ENCODE assay signal across 22 mouse cellular contexts in the genomic region with DNA sequence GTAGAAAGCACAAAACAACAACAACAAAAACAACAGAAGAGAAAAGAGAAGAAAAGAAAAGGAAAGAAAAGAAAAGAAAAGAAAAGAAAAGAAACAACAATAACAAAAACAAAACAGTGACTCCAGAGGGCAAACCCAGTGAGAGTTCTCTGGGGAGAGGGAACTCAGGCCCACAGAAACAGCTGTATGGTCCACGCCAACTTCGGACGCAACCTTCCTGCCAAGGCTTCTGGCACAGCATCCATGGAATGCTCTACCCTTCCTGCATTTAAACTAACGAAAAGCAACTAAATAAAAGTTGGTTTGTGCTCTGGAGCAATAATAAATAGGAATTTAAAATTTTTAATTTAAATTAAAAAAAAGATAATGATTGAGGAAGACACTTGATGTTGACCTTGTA. TPM values are rescaled to one million over a fixed set of nuclear protein-coding genes. Genes with fewer than 3 reads are reported as not detected.
DNase-seq lines count a peak whose midpoint lies in the region; ATAC-seq and TF ChIP-seq lines count a peak whose summit lies in the region.
"Had no signal": no experiment of that assay in that cellular context is flagged by ENCODE, and none has a peak within 500 bp of the region (broad histone marks: within the 10 kb centered on the region; RNA-seq: fewer than 3 reads in every experiment).

No protein-coding gene starts in this region.

- DNase-seq in adrenal gland, postnatal 10 days, result peak; percentile 64
- no peak for DNase-seq in adrenal gland, adult 8-10 months
- peak; percentile 19 for DNase-seq in liver, adult 2 months (ENCODE audit: extremely low read depth, low read depth, low spot score)
- DNase-seq in cerebellum, postnatal 25 days, result no peak
- DNase-seq: heart, adult 11 months had no signal

- H3K27me3 ChIP-seq in liver, adult 2 months (ENCODE audit: control insufficient read depth, insufficient read depth, low read length), result no peaks in the 10 kb centered on the region
- H3K27me3 ChIP-seq in liver, embryonic 12.5 days (replicated peaks), result no peaks in the 10 kb centered on the region
- H3K27me3 ChIP-seq in myocyte (ENCODE audit: control insufficient read depth, insufficient read depth, insufficient read length), result no peaks in the 10 kb centered on the region
- H3K27me3 ChIP-seq: embryonic facial prominence, embryonic 13.5 days; forebrain, embryonic 12.5 days; forebrain, embryonic 15.5 days; hindbrain, embryonic 12.5 days; hindbrain, embryonic 15.5 days; Patski had no signal

- H3K79me2 ChIP-seq in liver, adult 2 months (ENCODE audit: control insufficient read depth, insufficient read depth, low read length), result no peaks in the 10 kb centered on the region
- no peaks in the 10 kb centered on the region for H3K79me2 ChIP-seq in myocyte (ENCODE audit: control insufficient read depth, insufficient read depth)

- H3K9ac ChIP-seq in liver, adult 2 months (ENCODE audit: low read depth, low read length), result no peak overlapping the region
- H3K9ac ChIP-seq in liver, embryonic 12.5 days, result no peak overlapping the region
- H3K9ac ChIP-seq: embryonic facial prominence, embryonic 13.5 days; forebrain, embryonic 12.5 days; forebrain, embryonic 15.5 days; hindbrain, embryonic 12.5 days; hindbrain, embryonic 15.5 days had no signal

- no peak overlapping the region for H3K27ac ChIP-seq in liver, adult 2 months (replicated peaks; ENCODE audit: insufficient read depth, low read depth, low read length)
- H3K27ac ChIP-seq in liver, embryonic 12.5 days, result no peak overlapping the region
- H3K27ac ChIP-seq: embryonic facial prominence, embryonic 10.5 days; embryonic facial prominence, embryonic 13.5 days; forebrain, embryonic 12.5 days; forebrain, embryonic 15.5 days; hindbrain, embryonic 12.5 days; hindbrain, embryonic 15.5 days had no signal

- H3K4me1 ChIP-seq in liver, adult 2 months (ENCODE audit: control insufficient read depth, insufficient read depth, low read length), result no peaks in the 10 kb centered on the region
- no peaks in the 10 kb centered on the region for H3K4me1 ChIP-seq in liver, embryonic 12.5 days
- H3K4me1 ChIP-seq: embryonic facial prominence, embryonic 10.5 days; embryonic facial prominence, embryonic 13.5 days; forebrain, embryonic 12.5 days; forebrain, embryonic 15.5 days; hindbrain, embryonic 12.5 days had no signal

- no peak for TF ChIP-seq CTCF in liver, adult 2 months (IDR thresholded peaks at IDR 0.05; ENCODE audit: low read depth, low read length)

- H3K4me2 ChIP-seq in liver, embryonic 12.5 days, result no peak overlapping the region
- peak overlapping the region; percentile 76 for H3K4me2 ChIP-seq in myocyte (ENCODE audit: low read depth)

- H3ac ChIP-seq in myocyte (ENCODE audit: control insufficient read depth, insufficient read length), result no peak overlapping the region

- ATAC-seq in liver, embryonic 12.5 days, result no peak

- no peaks in the 10 kb centered on the region for H3K9me3 ChIP-seq in liver, embryonic 12.5 days (replicated peaks)
- H3K9me3 ChIP-seq: embryonic facial prominence, embryonic 10.5 days; embryonic facial prominence, embryonic 13.5 days; forebrain, embryonic 12.5 days; forebrain, embryonic 15.5 days; G1E; hindbrain, embryonic 12.5 days; hindbrain, embryonic 15.5 days had no signal

- no peaks in the 10 kb centered on the region for H3K36me3 ChIP-seq in liver, adult 2 months (ENCODE audit: control insufficient read depth, insufficient read depth, low read length)
- H3K36me3 ChIP-seq in liver, embryonic 12.5 days, result no peaks in the 10 kb centered on the region
- no peaks in the 10 kb centered on the region for H3K36me3 ChIP-seq in myocyte (ENCODE audit: control insufficient read depth, insufficient read depth)
- H3K36me3 ChIP-seq: embryonic facial prominence, embryonic 10.5 days; embryonic facial prominence, embryonic 13.5 days; forebrain, embryonic 12.5 days; forebrain, embryonic 15.5 days; G1E; hindbrain, embryonic 12.5 days; hindbrain, embryonic 15.5 days had no signal

- TF ChIP-seq POLR2A in liver, adult 2 months (IDR thresholded peaks at IDR 0.05; ENCODE audit: extremely low read depth, insufficient read depth, low read length), result no peak
- TF ChIP-seq POLR2A in myocyte (IDR thresholded peaks at IDR 0.05; ENCODE audit: insufficient read length, low read depth), result no peak

- H3K4me3 ChIP-seq in liver, adult 2 months (ENCODE audit: insufficient read depth, low read depth, low read length), result no peak overlapping the region
- no peak overlapping the region for H3K4me3 ChIP-seq in liver, embryonic 12.5 days
- no peak overlapping the region for H3K4me3 ChIP-seq in myocyte
- H3K4me3 ChIP-seq: embryonic facial prominence, embryonic 13.5 days; erythroblast, embryonic 14.5 days; forebrain, embryonic 12.5 days; forebrain, embryonic 15.5 days; hindbrain, embryonic 12.5 days; hindbrain, embryonic 15.5 days had no signal

- WGBS in liver, adult 2 months, result 83% methylated on average over 4 of the region's 4 CpGs
- WGBS in liver, embryonic 12.5 days (ENCODE audit: insufficient replicate concordance), result 78% methylated on average over 4 of the region's 4 CpGs

TF ChIP-seq in myocyte, 11 proteins besides CTCF, POLR2A, EP300 and RAD21:
- no peak for TF ChIP-seq MAX (IDR thresholded peaks at IDR 0.05; ENCODE audit: low read depth)
- no peak for TF ChIP-seq REST (IDR thresholded peaks at IDR 0.05; ENCODE audit: insufficient read depth, insufficient read length)
- TF ChIP-seq SRF (IDR thresholded peaks at IDR 0.05; ENCODE audit: control insufficient read depth, insufficient read length, low read depth), result no peak
- TF ChIP-seq USF1 (IDR thresholded peaks at IDR 0.05; ENCODE audit: low read depth), result no peak
- no peak for TF ChIP-seq POLR2AphosphoS2 (IDR thresholded peaks at IDR 0.05; ENCODE audit: insufficient read length, low read depth)
- no peak for TF ChIP-seq CEBPB (IDR thresholded peaks at IDR 0.05; ENCODE audit: insufficient read depth, poor library complexity, severe bottlenecking)
- no peak for TF ChIP-seq TCF12 (IDR thresholded peaks at IDR 0.05; ENCODE audit: insufficient read depth, poor library complexity, severe bottlenecking)
- TF ChIP-seq MYOD1 (IDR thresholded peaks at IDR 0.05; ENCODE audit: control insufficient read depth in 1 of 3, insufficient read length in 2 of 3, low read depth in 2 of 3), result no peak
- TF ChIP-seq E2F4 (IDR thresholded peaks at IDR 0.05; ENCODE audit: insufficient read depth), result no peak
- no peak for TF ChIP-seq MYOG (IDR thresholded peaks at IDR 0.05; ENCODE audit: control insufficient read depth in 1 of 3, insufficient read depth in 1 of 3, insufficient read length in 2 of 3, low read depth in 2 of 3)
- TF ChIP-seq TCF3 (IDR thresholded peaks at IDR 0.05; ENCODE audit: insufficient read length, low read depth), result no peak

RNA-seq across cellular contexts. Expression of a gene that starts 5.8 kb away (rescaled TPM):
- total RNA-seq in adrenal gland, postnatal 10 days (2021), result 10 to 100 TPM in 1 of 2 experiments, 1 to 10 TPM in 1; 8.0 to 10.7 TPM
- 1 to 10 TPM; 3.4 to 8.2 (median 4.1) TPM for total RNA-seq in adrenal gland, adult 8-10 months (2022)
- total RNA-seq in liver, adult 2 months (2014; rRNA removed), result not detected in 2 replicates
- polyA plus RNA-seq in liver, adult 2 months (2012; rRNA removed), result 0.02 TPM in 1 of 2 replicates, not detected in the other
- polyA plus RNA-seq in liver, embryonic 12.5 days (2016; fragmentation: Nextera tagmentation; extraction: Ambion mirVana), result 0.43 and 0.54 TPM in 2 replicates
- 1.6 TPM for polyA plus RNA-seq in myocyte (2012; fragmentation: generic; extraction: Trizol)
- total RNA-seq: CH12.LX; common myeloid progenitor, adult 5-6 weeks; hematopoietic stem cell, adult 5-6 weeks had no signal
- polyA plus RNA-seq: G1E had no signal

RNA-seq across cellular contexts. Expression of a gene that starts 26.8 kb away (rescaled TPM):
- under 1 TPM; 0.21 to 0.27 TPM for total RNA-seq in adrenal gland, postnatal 10 days (2021)
- under 1 TPM; 0.06 to 0.35 (median 0.26) TPM for total RNA-seq in adrenal gland, adult 8-10 months (2022)
- not detected in 2 replicates for total RNA-seq in liver, adult 2 months (2014; rRNA removed)
- polyA plus RNA-seq in liver, adult 2 months (2012; rRNA removed), result not detected in 2 replicates
- 0.05 TPM in 1 of 2 replicates, not detected in the other for polyA plus RNA-seq in liver, embryonic 12.5 days (2016; fragmentation: Nextera tagmentation; extraction: Ambion mirVana)
- polyA plus RNA-seq in myocyte (2012; fragmentation: generic; extraction: Trizol), result 0.02 TPM
- total RNA-seq: CH12.LX; common myeloid progenitor, adult 5-6 weeks; hematopoietic stem cell, adult 5-6 weeks had no signal
- polyA plus RNA-seq: erythroblast, embryonic 14.5 days; G1E; intestine, postnatal 0 days; kidney, adult 2 months had no signal

RNA-seq across cellular contexts. Expression of a gene that starts 51.9 kb away (rescaled TPM):
- 10 to 100 TPM; 46.5 to 54.0 TPM for total RNA-seq in adrenal gland, postnatal 10 days (2021)
- total RNA-seq in adrenal gland, adult 8-10 months (2022), result 10 to 100 TPM; 33.7 to 65.5 (median 38.5) TPM
- 9.8 and 37.1 TPM in 2 replicates for total RNA-seq in liver, adult 2 months (2014; rRNA removed)
- polyA plus RNA-seq in liver, adult 2 months (2012; rRNA removed), result 13.1 and 27.6 TPM in 2 replicates
- 15.3 and 17.3 TPM in 2 replicates for polyA plus RNA-seq in liver, embryonic 12.5 days (2016; fragmentation: Nextera tagmentation; extraction: Ambion mirVana)
- not detected for polyA plus RNA-seq in myocyte (2012; fragmentation: generic; extraction: Trizol)
- total RNA-seq: CH12.LX; common myeloid progenitor, adult 5-6 weeks; hematopoietic stem cell, adult 5-6 weeks had no signal
- polyA plus RNA-seq: erythroblast, embryonic 14.5 days; G1E; heart, postnatal 0 days; Patski had no signal

Comparison
In these comparisons a context has a peak if more than half of its experiments do, and no peak if none do; other contexts are left out.
1. DNase-seq: peak in adrenal gland, postnatal 10 days (single experiment) and liver, adult 2 months (single experiment); none in adrenal gland, adult 8-10 months (single experiment) and cerebellum, postnatal 25 days (0 of 2).